9 mouse cellular contexts compared by ENCODE assay signal in genomic region chr1:119674984-119675383, GRCm38 (mm10). TPM values are rescaled to one million over a fixed set of nuclear protein-coding genes. Genes with fewer than 3 reads are reported as not detected.
DNase-seq lines count a peak whose midpoint lies in the region; ATAC-seq lines count a peak whose summit lies in the region.
"Had no signal": no experiment of that assay in that cellular context is flagged by ENCODE, and none has a peak within 500 bp of the region (broad histone marks: within the 10 kb centered on the region; RNA-seq: fewer than 3 reads in every experiment).

No protein-coding gene starts in this region.

- no peak overlapping the region for H3K27ac ChIP-seq in forebrain, embryonic 15.5 days (replicated peaks)
- H3K27ac ChIP-seq in midbrain, embryonic 12.5 days (replicated peaks): no peak overlapping the region
- H3K27ac ChIP-seq: liver, embryonic 15.5 days had no signal

- WGBS in forebrain, embryonic 15.5 days: 77% methylated on average over 1 of the region's 1 CpGs
- WGBS in midbrain, embryonic 12.5 days: 89% methylated on average over 1 of the region's 1 CpGs

- H3K4me3 ChIP-seq in forebrain, embryonic 15.5 days: no peak overlapping the region
- H3K4me3 ChIP-seq in midbrain, embryonic 12.5 days: no peak overlapping the region
- H3K4me3 ChIP-seq: liver, embryonic 15.5 days had no signal

- DNase-seq in gastrocnemius, postnatal 10 days: peak; percentile 29
- DNase-seq in gastrocnemius, postnatal 25 days: no peak
- DNase-seq in A20 (ENCODE audit: low read depth, low spot score): peak; percentile 47
- peak; percentile 28 for DNase-seq in ZHBTc4 (ENCODE audit: low read depth, low spot score)
- DNase-seq in layer of hippocampus, adult 9-10 months (ENCODE audit: low spot score): peak; percentile 15
- DNase-seq in spleen, postnatal 4 days (ENCODE audit: low spot score in 2 of 2): no peak

- peak; percentile 74; the same call in 1 of the 2 replicates for ATAC-seq in forebrain, embryonic 15.5 days (replicated peaks)
- ATAC-seq in midbrain, embryonic 12.5 days (ENCODE audit: low FRiP score, low read depth): 0 out of 2 replicates have a peak, but pooled peaks have one; percentile 66

- H3K27me3 ChIP-seq in forebrain, embryonic 15.5 days: no peaks in the 10 kb centered on the region
- no peaks in the 10 kb centered on the region for H3K27me3 ChIP-seq in midbrain, embryonic 12.5 days
- H3K27me3 ChIP-seq: liver, embryonic 15.5 days had no signal

- H3K36me3 ChIP-seq in forebrain, embryonic 15.5 days: peaks cover 27% of the 10 kb centered on the region
- peaks cover 17% of the 10 kb centered on the region for H3K36me3 ChIP-seq in midbrain, embryonic 12.5 days
- H3K36me3 ChIP-seq: liver, embryonic 15.5 days had no signal

- H3K9ac ChIP-seq in forebrain, embryonic 15.5 days (replicated peaks): no peak overlapping the region
- H3K9ac ChIP-seq in midbrain, embryonic 12.5 days (replicated peaks): no peak overlapping the region
- H3K9ac ChIP-seq: liver, embryonic 15.5 days had no signal

- no peaks in the 10 kb centered on the region for H3K4me1 ChIP-seq in forebrain, embryonic 15.5 days
- H3K4me1 ChIP-seq in midbrain, embryonic 12.5 days: no peaks in the 10 kb centered on the region
- H3K4me1 ChIP-seq: liver, embryonic 15.5 days had no signal

- no peaks in the 10 kb centered on the region for H3K9me3 ChIP-seq in forebrain, embryonic 15.5 days
- no peaks in the 10 kb centered on the region for H3K9me3 ChIP-seq in midbrain, embryonic 12.5 days
- H3K9me3 ChIP-seq: liver, embryonic 15.5 days had no signal

- no peak overlapping the region for H3K4me2 ChIP-seq in forebrain, embryonic 15.5 days (replicated peaks)
- no peak overlapping the region for H3K4me2 ChIP-seq in midbrain, embryonic 12.5 days (replicated peaks)
- H3K4me2 ChIP-seq: liver, embryonic 15.5 days had no signal

RNA-seq across cellular contexts. Expression of gene Epb41l5, which starts 26.2 kb away (rescaled TPM):
- total RNA-seq in gastrocnemius, postnatal 10 days (2021): 1 to 10 TPM; 1.9 TPM
- 1 to 10 TPM; 1.8 to 2.1 TPM for total RNA-seq in gastrocnemius, postnatal 25 days (2021)
- 20.1 and 20.3 TPM in 2 replicates for polyA plus RNA-seq in forebrain, embryonic 15.5 days (2015; fragmentation: Nextera tagmentation; extraction: Ambion mirVana)
- polyA plus RNA-seq in midbrain, embryonic 12.5 days (2016; fragmentation: Nextera tagmentation; extraction: Ambion mirVana): 36.7 and 41.1 TPM in 2 replicates

Comparison
In these comparisons a context has a peak if more than half of its experiments do, and no peak if none do; other contexts are left out.
1. DNase-seq: peak in gastrocnemius, postnatal 10 days (single experiment), A20 (single experiment), ZHBTc4 (single experiment) and layer of hippocampus, adult 9-10 months (single experiment); none in gastrocnemius, postnatal 25 days (single experiment) and spleen, postnatal 4 days (0 of 2).